Mouse (Mus musculus) megakaryocyte-erythroid progenitor cell, adult 5-6 weeks (primary cell): ENCODE measurements around the gene Brms1. TPM values are rescaled to one million over a fixed set of nuclear protein-coding genes. Genes with fewer than 3 reads are reported as not detected.

Experiments used
- ATAC-seq: replicated peaks from 2 replicates; pipeline ENCODE4 v1.8.0; 2016; ENCODE audit warnings: mild to moderate bottlenecking, inconsistent platforms; ENCODE audit not compliant: severe bottlenecking, poor library complexity, low FRiP score, low TSS enrichment
- total RNA-seq, 2 experiments: library from RNA; stranded (forward) in 1 of 2; stranded (reverse) in 1 of 2; fragments of 200-1000, 215-1000 nt in 1 of 2; fragments of >200 nt in 1 of 2; fragmentation: Nextera tagmentation in 1 of 2; gene quantifications; 2 replicates each; pipeline ENCODE4 v1.2.3; 2014 to 2017

Brms1 gene
- total RNA-seq, 2 experiments from 2014 or later, result 30.3 to 37.1 TPM

DNA sequence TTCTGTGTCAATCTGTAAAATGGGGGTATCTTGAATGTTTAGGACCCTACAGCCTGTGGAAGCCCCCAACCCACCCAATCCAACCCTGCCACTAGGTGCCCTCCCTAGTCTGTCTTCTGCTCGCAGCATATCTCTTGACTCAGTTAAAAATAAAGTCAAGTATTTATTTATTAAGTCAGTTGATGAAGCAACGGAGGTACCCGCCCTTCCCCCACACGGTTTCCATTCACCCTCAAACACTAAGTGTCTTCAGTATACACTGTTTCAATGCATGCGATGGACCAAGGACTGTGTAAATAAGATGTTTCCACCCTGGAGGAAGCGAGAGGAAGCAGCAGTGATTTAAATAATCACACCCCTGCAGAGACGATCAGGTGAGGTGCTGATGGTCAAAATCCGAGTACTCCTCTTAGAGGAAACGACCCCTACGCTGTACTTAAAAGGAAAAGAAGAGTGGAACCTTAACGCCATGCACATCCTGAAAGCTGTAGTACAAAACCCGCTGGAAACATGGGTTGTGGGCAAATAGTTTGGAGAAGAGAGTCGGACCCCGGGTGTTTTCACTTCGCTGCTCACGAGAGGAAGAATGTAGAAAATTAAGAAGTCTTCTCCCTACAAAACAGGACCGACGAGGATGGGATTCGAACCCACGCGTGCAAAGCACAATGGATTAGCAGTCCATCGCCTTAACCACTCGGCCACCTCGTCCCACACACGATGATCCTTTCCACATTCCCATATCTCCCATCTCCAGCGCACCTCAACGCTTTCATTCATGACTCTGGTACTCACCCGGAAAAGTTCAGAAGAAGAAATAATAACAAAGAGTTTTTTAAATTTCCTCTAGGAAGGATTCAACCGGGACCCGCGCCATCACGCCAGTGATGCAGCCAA lies 3.2 kb upstream of the Brms1 start:
- no peak for ATAC-seq

DNA sequence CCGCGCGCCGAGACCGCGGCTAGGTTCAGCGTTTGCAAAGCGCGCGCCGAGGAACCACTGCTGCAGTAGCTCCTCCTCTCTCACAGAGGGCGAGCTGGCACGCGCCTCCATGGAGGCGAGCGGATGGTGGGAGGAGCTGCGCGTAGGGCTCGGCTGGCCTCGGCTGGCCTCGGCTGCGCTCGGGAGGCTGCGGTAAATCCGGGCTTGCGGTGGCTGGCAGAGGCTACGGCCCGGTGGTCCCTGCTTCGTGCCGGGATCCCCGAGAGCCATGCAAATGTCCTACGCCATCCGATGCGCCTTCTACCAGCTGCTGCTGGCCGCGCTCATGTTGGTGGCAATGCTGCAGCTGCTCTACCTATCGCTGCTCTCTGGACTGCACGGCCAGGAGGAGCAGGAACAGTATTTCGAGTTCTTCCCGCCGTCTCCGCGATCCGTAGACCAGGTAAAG lies 2.4 kb upstream of the Brms1 start, which contains the start of the genes B4gat1 and AC124502.3:
Gene B4gat1, plus strand, starts transcription at position 118 of the 448 bp plus-strand sequence.
Gene AC124502.3, plus strand, starts transcription at position 183 of the 448 bp plus-strand sequence.
- ATAC-seq, result peak; percentile 87

DNA sequence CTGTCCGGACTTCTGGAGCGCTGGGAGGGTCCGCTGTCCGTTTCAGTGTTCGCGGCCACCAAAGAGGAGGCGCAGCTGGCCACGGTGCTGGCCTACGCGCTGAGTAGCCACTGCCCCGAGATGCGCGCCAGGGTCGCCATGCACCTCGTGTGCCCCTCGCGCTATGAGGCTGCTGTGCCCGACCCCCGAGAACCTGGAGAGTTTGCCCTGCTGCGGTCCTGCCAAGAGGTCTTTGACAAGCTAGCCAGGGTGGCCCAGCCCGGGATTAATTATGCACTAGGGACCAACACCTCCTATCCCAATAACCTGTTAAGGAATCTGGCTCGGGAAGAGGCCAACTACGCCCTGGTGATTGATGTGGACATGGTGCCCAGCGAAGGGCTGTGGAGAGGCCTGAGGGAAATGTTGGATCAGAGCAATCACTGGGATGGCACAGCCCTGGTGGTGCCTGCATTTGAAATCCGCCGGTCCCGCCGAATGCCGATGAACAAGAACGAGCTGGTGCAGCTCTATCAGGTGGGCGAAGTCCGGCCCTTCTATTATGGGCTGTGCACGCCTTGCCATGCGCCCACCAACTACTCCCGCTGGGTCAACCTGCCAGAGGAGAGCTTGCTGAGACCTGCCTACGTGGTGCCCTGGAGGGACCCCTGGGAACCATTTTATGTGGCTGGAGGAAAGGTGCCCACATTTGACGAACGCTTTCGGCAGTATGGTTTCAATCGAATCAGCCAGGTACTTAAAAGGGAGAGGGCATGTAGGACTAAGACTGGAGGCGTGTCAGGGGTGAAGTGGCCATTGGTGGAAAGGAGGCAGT lies 1.6 kb upstream of the Brms1 start:
- ATAC-seq, result no peak

DNA sequence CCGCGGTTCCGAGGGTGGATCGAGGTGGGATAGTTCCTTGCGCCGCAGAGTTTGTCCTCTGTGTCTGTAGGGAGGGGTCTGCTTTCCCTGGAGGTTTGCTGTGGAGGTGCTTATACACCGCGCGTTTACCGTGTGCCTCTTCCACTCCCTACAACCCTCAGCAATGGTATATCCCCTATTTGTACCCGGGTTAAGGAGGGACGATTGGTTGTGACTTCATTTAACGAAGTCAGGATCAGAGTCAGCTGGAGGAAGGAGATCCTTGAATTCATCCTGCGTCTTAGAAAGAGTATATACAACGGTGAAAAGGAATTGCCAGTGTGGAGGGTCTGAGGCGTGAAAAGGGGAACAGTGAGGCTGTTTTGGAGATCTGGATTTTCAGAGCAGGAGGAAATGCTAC lies 434 bp downstream of the Brms1 start:
- no peak for ATAC-seq

DNA sequence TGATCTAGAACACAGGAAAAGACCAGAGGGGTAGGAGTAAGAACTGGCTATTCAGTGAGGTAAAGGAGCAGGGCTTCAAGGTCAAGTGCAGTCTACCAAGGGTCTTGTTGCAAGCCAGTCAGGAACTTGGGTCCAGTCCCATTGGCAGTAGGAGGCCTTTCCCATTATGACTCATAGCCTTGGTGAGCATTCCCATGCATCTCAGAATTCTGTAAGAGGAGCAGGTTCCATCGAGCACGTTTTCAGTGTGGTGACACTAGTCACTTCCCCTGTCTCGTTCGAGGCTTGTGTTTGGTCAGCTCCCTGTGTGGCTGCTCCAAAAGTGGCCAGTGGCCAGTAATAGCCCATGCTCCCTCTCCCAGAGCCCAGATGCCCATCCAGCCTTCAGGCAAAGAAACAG lies 4.4 kb downstream of the Brms1 start:
- ATAC-seq, result no peak

DNA sequence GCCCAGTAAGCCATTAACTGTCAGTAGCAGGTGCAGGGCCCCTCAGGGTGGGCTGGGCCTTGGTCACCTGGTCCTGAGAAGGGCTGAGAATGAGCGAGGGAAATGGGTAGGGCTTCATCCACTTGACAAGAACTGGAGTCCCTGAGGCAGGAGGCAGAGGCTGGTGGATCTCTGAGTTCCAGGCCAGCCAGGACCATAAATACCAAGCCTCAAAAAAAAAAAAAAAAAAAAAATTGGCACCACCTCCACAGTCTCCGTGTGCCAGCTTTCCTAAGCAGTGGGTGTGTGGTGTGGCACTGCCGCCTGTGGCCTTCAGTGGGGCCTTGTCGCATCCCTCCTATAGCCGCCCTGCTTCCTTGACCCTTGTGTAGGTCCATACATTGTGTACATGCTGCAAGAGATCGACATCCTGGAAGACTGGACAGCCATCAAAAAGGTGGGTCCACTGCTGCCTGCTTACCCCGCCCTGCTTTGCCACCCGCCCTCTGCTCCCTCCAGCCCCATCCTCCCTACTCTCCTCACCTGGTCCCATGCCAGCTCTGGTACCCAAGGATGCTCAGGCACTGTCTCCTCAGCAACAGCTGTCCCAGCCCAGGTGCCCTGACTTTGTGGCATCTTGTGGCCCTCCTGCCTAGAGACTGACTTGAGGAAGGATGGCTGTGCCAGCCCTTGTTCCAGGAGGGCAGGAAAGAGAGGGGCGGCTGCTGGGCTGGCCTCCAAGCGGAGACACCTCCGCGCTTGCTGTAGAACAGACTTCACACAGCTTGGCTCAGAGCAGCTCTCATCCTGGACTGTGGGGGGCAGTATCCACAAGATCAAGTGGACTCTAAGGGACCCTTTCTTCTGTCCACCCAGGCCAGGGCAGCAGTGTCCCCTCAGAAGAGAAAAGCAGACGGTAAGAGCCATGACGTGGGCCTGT lies 7.2 kb downstream of the Brms1 start:
- no peak for ATAC-seq

DNA sequence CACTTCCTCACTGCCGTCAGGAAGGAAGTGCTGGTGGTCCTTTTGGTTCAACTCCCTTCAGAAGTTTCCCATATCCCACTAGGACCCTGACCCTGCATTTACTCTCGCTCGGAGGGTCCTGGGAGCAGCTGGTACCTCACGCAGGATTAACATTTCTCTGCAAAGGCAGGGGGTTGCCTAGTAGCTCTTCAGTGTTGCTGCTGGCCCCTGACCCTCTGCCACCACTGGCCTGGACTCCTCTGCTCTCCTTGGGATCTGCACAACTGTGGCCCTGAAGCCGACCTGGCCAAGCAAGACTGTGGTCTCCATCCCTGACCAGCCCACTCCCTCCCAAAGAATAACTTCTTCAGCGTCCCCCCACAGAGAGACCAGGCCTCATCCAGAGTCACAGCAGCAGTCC lies 8.2 kb downstream of the Brms1 start:
- ATAC-seq, result no peak

DNA sequence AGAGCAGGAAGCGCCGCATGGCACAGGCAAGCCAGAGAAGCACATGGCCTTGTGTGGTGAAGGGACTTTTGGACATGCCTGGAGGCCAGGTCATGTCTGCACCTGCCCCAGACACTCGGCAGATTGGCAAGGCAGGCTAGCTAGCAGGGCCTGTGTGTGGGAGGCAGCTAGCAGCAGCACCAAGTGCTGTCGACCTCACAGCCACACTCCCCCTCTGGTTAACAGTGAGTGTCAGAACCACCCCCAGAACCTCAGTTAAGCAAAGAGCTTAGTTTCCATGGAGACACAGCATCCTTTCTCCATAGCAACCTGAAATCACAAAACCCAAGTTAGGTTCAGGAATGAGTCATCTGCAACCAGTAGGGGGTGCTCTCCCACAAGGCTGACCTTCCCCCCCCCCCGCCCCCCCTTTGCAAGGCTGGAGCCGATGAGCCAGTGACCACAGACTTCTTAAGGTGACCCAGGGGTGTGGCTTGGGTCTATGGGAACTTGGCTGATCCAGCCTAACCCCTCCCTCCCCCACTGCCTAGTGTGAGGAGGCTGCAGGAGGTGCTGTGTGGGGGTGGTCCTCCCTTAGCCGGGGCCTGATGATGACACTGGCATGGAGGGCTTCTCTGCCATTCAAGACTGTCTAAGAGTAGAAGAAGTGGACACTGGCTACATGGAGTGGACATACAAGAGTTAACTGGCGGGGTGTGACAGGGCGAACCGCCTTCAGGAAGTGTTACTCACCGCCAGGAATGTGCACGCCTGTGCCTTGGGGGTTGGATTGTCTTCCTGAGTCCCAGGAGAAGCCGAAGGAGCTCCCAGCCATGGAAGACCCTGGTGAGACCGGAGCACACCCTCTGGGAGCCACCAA lies 9.1 kb downstream of the Brms1 start, which contains the start of gene Rin1:
Gene Rin1, plus strand, starts transcription at position 435 of the 859 bp plus-strand sequence.
- no peak for ATAC-seq

DNA sequence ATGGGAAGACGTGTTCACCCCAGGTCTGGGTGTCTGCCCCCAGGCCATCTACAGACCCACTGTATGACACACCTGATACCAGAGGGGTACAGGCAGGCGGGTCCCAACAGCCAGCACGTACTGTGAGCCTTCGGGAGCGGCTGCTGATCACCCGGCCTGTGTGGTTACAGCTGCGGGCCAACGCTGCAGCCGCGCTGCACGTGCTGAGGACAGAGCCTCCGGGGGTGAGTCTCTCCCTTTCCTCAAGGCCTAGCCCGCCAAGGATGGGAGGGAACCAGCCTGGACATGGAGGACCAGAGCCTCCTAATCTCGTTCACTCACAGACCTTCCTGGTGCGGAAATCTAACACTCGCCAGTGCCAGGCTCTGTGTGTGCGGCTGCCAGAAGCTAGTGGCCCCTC lies 9.9 kb downstream of the Brms1 start:
- ATAC-seq, result no peak

DNA sequence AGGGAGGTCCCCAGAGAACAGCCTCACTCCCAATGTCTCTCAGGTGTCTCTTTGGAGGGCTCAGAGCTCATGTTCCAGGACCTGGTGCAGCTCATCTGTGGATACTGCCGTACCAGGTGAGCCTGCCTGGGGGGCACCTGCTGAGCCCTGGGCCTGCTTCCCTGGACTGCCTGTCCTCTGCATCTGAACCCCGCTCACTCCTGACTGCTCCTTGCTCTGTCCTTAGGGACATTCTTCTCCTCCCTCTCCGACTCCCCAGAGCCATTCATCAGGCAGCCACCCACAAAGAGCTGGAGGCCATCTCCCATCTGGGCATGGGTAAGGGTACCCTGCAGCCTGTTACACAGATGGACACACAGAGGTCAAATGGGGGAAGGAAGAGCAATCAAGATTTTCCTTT lies 10.4 kb downstream of the Brms1 start:
- ATAC-seq, result no peak

DNA sequence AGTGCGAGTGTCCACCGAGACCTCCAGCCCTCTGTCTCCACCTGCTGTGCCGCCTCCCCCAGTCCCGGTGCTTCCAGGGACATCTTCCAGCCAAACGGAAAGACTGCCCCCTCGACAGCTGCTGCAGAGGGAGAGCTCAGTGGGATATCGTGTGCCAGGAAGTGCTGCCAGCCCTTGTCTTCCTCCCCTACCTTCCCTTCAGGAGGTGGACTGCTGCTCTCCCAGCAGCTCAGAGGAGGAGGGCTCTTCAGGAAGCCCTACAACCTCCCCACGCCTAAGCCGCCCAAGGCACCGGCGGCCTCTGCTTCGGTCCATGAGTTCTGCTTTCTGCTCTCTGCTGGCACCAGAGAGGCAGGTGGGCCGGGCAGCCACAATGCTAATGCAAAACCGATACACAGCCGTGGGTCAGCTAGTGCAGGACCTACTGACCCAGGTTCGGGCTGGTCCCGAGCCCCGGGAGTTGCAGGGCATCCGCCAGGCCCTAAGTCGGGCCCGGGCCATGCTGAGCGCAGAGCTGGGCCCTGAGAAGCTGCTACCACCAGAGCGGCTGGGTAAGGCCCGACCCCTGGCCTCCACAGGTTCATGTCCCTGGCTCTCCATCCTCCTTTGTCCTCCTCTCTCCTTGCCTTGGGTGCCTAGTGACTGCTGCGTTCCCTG lies 11.1 kb downstream of the Brms1 start:
- ATAC-seq, result no peak

DNA sequence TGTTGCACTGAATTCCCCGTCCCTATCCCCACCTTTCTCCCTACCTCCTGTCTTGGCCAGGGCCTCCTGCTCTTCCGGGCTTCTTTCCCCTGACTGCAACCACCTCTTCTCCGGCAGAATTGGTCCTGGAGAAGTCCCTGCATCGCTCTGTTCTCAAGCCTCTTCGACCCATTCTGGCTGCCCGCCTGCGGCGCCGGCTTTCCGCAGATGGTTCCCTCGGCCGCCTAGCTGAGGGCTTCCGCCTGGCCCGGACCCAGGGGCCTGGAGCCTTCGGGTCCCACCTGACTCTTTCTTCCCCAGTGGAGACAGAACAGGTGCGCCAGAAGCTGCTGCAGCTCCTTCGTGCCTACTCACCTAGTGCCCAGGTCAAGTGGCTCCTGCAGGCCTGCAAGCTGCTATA lies 11.7 kb downstream of the Brms1 start:
- ATAC-seq, result no peak

DNA sequence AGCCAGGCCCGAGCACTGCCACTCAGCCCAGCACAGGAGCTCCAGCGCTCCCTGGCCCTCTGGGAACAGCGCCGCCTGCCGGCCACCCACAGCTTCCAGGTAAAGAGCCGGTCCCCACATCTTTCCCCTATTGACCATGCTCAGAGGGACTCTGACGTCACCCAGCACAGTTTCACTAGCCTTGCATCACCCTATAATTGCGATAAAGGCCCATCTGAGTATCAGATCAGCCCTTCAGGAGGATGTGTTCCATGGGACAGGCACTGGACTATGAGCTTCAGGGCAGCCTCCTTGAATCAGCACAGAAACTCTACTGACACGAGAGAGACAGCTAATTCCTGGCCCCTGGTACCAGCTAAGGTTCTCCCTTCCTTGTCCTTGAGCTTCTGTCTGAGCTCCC lies 12.8 kb downstream of the Brms1 start:
- ATAC-seq, result peak; percentile 59

DNA sequence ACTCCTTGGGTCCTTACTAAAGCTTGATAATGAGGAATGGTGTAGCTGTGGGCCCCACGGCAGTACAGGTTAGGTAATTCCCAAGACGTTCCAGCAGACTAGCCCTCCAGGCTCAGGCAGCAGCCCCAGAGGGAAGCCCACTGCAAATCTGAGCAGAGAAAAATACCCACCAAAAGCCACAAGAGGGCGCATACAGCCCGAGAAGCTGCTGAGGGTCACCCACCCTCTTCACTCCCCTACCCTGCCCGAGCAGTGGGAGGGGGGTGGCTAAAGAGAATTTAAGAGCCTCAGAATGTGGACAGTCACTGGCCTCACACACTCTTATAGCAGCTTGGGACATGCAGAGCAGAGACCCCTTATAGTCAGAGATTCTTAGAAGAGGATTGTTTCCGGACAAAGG lies 15.1 kb downstream of the Brms1 start:
- no peak for ATAC-seq

DNA sequence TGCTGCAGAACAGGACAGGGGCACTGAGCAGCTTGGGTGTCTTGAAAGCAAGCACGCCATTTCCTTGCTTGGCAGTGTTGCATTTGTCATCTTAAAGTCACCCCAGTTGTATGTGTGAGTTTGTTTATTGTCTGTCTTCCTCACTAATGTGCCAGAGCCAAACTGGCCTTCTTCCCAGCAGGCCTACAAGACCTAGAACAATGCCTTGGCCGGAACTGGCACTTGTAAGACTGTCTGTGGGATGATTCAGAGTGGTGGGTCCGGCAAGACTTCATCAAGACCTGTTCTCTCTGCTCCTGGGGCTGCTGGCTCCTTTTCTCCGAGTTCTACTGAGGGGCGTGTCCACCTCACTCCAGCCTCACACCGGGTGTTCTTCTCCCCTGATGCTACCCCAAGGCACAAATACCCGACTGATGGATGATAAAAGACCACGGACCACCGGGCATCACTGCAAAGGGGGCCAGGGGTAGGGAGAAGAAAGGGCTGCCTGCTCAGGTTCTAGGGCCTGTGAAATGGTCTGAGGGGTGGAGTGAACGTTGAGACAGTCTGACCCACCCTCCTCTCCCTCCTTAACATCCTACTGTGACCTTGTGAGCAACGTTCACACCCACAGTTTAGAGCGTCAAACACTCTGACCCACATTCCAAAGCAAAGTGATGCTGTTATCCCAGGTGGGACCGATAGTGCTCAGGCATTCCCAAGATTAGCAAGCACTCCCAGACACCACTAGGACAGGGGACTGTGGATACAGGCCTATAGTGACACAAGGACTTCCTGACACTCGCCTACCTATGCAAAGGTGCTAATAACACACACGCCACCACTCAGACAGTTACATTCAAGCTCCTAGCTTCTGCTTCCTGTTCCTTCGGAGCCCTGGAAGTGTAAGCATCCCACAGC lies 17.0 kb downstream of the Brms1 start:
- no peak for ATAC-seq

DNA sequence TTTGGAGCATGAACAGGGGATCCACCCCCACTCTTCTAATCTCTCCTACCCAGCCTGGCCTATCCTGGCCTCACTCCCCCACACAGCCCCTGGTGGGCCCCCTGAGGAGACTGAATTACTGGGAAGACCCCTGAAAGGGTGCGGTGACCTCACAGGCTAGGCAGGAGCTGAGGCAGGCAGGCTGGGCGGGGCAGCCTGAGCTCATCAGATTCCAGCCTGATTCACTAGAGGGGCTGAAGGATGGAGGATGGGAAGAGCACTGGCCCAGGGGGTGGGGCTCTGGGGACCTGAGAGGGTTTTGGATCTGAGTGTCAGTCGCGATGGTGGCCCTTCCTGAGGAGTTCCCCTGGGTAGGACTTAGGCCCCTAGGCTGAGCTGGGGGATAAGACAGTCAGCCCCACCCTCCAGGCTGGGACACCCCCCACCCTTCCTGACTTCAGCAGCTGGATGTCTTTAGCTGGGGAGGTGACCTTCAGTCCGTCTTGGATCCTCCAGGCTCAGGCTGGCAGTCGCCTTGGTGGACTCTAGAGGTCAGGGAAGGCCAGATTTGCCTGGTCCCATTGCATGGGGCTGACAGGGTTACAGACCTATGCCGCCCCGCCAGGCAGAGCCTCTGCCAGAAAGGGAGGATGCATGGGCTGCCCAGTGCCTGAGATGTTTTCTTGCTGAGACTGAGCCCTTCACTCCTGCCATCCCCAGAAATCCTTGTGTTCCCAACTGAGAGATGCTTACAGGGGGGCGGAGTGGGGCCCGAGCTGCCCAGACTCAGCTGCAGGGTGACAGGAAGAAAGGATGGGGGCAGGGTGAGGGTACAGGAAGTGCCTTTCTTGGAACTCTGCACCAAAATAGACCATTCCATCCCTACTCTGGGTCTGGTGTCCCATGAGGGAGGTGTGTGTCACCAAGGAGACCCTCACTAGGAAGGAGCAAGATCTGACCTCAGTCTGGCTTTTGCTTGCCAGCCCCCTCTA lies 17.9 kb downstream of the Brms1 start:
- ATAC-seq, result no peak
